Mouse (Mus musculus): ENCODE results near the gene Ccdc154.

Ccdc154 gene

GRCm38 (mm10) chr17:25184129-25184691 lies 21.9 kb downstream of the Ccdc154 start, which contains the start of gene BC003965:
Gene BC003965 (plus strand): TSS chr17:25184554.
- DNase-seq (ENCODE audit: low spot score in 2 of 2): peak; percentile 97 to 98

- no peak for DNase-seq (ENCODE audit: low spot score in 2 of 2)
These were observed 22.7 kb downstream of the Ccdc154 start for GRCm38 (mm10) chr17:25184961-25185360.

GRCm38 (mm10) chr17:25187784-25188149 lies 25.5 kb downstream of the Ccdc154 start:
- DNase-seq (ENCODE audit: low spot score in 2 of 2): no peak

GRCm38 (mm10) chr17:25188150-25189031 lies 26.1 kb downstream of the Ccdc154 start, which contains the start of gene Unkl:
Gene Unkl (plus strand): TSS chr17:25188397.
- DNase-seq (ENCODE audit: low spot score in 2 of 2): peak; percentile 56 to 73

GRCm38 (mm10) chr17:25189091-25189490 lies 26.8 kb downstream of the Ccdc154 start:
- DNase-seq (ENCODE audit: low spot score in 2 of 2): no peak

- no peak for DNase-seq (ENCODE audit: low spot score in 2 of 2)
These were observed 40.1 kb downstream of the Ccdc154 start for GRCm38 (mm10) chr17:25202401-25202800.

- no peak for DNase-seq (ENCODE audit: low spot score in 2 of 2)
These were observed 47.7 kb downstream of the Ccdc154 start for GRCm38 (mm10) chr17:25210006-25210405.

- DNase-seq (ENCODE audit: low spot score in 2 of 2): no peak
These were observed 48.6 kb downstream of the Ccdc154 start for GRCm38 (mm10) chr17:25210680-25211466.

GRCm38 (mm10) chr17:25211705-25212104 lies 49.4 kb downstream of the Ccdc154 start:
- no peak for DNase-seq (ENCODE audit: low spot score in 2 of 2)

GRCm38 (mm10) chr17:25215431-25215830 lies 53.2 kb downstream of the Ccdc154 start:
- no peak for DNase-seq (ENCODE audit: low spot score in 2 of 2)

- DNase-seq (ENCODE audit: low spot score in 2 of 2): no peak
These were observed 56.7 kb downstream of the Ccdc154 start for GRCm38 (mm10) chr17:25218967-25219366.

- DNase-seq (ENCODE audit: low spot score in 2 of 2): no peak
These were observed 57.4 kb downstream of the Ccdc154 start for GRCm38 (mm10) chr17:25219492-25220295.

GRCm38 (mm10) chr17:25220746-25221145 lies 58.5 kb downstream of the Ccdc154 start:
- no peak for DNase-seq (ENCODE audit: low spot score in 2 of 2)

Data from cerebellum, postnatal 4 days (tissue).